Mouse (Mus musculus) neutrophil, adult 5-6 weeks (primary cell): ENCODE measurements around the gene Triobp. TPM values are rescaled to one million over a fixed set of nuclear protein-coding genes. Genes with fewer than 3 reads are reported as not detected.
A peak's percentile ranks its signal among the peaks of the same experiment; 100 is the strongest.

ENCODE experiments used
- ATAC-seq: fragments of 151-379, 151-347 bp; 2 replicates; pipeline ENCODE4 v1.8.0; 2017; ENCODE audit warnings: mild to moderate bottlenecking, moderate TSS enrichment; ENCODE audit not compliant: insufficient number of reproducible peaks, poor library complexity, low FRiP score, severe bottlenecking; ENCODE audit errors: extremely low read depth
- total RNA-seq: library from RNA; stranded (forward); fragments of 200-1000 nt; gene quantifications from 2 replicates; pipeline ENCODE4 v1.2.3, GENCODE M21; 2017

Triobp gene
- total RNA-seq, 1 experiment from 2014 or later = 37.2 TPM

DNA sequence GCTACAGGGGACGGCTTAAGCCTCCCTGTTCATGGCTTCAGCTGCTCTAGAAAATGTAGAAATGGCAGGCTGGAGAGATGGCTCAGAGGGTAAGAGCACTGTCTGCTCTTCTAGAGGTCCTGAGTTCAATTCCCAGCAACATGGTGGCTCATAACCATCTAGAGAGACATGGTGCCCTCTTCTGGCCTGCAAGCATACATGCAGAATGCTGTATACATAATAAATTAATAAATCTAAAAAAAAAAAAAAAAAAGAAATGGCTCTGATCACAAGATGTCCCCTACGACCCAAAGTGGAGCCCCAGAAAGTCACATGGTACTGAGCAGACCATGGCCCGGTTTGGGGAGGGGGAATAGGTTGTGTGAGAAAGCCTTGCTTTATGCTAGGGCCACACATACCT lies 8.1 kb downstream of the Triobp start:
- no peak for ATAC-seq

DNA sequence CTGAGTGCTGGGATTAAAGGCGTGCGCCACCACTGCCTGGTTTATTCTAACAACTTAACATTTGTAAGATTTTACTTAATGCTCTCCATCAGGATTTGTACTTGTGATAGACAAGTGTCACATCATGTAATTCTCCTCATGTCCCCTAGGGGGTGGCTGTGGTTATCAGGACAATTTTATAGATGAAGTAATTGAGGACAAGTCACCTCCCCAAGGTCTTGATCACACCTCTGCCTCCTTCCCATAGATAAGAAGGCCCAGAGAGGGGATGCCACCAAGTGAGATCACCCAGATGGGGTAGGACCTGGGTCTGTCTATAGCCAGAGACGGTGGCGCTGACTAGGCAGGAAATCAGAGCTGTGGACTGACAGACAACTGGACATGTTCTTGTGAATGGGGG lies 8.8 kb downstream of the Triobp start:
- ATAC-seq = 0 out of 2 replicates have a peak, but pooled peaks have one; percentile 31

DNA sequence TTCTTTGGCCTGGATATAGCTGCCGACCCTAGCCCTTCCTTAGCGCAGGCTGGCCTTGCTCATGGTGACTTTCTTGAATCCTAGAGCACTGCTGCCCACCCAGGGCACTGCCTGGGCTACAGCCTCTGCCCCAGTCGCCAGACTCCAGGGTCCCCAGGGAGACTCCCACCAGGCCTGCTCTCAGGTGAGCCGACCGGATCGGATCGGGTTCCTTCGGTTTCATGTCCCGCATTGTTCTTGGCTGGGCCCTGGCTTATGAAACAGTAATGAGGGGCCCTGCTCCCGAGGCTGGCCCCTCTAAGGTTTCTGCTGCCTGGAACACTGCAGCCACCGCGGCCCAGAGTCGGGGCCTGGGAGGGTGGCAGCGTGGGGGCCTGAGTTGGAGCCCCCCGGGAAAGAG lies 9.5 kb downstream of the Triobp start:
- no peak for ATAC-seq

DNA sequence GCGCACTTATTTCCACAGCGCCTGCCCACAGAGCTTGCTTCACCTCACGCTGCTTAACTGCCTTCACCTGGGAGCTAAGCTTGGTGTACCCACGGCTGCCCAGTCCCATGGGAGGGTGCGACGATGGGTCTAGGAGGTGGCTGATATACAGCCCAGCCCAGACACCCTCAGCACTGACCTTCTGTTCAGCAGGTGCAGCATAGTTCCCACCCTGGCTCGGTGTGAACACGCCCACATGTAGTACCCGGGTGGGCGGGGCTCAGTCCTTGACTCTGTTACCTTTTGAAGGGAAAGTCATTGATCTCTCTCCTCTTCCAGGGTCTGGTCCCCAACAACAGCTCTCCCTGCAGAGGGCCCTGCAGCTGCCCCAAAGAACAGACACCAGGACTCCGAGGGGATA lies 12.0 kb downstream of the Triobp start:
- no peak for ATAC-seq

DNA sequence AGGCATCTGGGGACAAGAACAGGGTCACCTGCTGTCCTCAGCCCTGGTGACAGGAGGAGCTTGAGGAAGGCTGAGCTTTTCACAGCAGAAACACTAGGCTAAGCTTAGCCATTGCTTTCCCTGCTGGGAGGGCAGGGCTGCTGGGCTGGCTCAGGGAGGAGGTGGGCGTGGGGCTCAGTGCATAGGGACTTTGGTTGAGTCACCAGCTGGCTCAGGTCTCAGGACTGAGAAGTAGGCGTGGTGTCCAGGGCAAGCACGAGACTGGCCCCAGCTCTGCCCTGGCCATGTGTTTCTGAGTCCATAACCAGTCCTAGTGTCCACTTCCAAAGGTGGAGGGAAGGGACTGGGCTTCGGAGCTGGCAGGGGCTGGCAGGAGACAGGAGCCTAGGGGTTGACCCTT lies 12.6 kb downstream of the Triobp start:
- ATAC-seq = no peak

DNA sequence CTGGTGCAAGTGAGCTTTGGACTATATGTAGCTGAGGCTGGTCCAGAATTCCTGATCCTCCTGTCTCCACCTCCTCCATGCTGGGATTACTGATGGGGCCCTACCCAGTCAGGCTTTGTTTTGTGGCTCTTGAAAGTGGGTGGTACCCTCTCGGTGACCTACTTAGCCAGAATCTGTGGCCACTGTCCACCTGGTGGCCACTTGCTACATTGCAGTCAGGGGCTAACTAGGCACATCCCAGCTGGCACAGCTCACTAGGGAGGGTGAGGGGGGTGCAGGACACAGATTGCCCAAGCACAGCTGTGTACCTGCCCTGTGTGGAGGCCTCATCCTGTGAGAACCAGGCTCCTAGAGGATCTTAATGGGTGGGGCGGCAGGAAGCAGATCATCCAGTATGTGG lies 15.4 kb downstream of the Triobp start:
- peak; percentile 53 for ATAC-seq

DNA sequence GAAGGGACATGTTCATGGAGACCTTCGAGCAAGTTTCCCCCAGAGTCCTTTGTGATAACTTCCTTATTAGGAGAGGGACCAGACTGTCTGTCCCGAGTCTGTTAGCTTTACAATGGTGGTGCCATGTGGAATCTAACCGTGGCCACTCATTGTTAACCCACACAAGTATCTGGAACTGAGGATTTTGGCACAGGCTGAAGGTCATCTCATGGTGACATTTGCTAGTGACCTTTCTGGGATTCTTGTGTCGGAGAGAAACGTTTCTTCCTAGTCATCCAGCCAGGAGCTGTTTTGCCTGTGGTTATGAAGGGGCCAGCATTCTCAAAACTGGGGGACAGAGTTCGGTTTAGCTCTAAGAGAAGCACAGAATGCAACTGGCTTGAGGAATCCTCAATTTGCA lies 24.1 kb downstream of the Triobp start:
- ATAC-seq = no peak

DNA sequence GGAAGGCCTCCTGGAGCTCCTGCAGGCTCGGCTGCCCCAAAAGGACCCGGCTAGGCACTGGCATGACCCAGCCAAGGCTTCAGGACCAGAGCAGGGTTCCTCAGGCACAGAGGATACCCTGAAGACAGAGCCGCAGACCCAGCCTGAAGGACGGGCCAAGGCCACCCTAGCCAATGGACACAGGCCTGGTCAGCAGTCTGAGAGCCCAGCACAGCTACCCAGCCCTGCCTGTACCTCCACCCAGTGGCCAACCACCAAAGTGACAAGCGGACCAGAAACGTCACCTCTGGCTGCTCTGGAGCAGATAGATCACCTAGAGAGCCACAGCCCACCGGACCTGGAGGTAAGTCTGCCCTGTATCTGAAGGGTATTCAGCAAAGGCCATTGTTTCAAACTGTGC lies 26.4 kb downstream of the Triobp start:
- ATAC-seq = no peak

DNA sequence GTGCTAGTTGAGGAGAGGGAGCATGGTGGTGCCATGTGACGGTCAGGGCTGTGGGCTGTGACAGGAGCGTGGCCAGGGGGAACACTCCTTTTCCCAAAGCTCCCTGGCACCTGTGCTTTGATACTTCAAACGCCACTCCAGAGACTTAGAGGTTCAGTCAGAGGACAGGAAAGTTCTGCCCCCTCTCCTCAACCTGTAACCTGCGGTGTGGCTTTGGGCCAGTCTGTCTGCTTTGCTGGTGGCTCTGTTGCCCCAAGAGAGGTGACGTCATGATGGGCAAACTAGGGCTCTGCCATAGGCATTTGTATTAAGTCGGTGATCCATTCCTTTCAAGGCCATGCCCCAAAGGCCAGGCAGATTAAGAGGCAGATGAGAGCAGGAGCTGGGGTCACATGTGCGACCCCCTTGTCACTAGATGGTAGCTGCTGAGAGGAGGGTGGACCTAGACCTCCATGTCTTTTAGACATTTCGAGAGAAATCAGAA lies 30.2 kb downstream of the Triobp start:
- no peak for ATAC-seq

DNA sequence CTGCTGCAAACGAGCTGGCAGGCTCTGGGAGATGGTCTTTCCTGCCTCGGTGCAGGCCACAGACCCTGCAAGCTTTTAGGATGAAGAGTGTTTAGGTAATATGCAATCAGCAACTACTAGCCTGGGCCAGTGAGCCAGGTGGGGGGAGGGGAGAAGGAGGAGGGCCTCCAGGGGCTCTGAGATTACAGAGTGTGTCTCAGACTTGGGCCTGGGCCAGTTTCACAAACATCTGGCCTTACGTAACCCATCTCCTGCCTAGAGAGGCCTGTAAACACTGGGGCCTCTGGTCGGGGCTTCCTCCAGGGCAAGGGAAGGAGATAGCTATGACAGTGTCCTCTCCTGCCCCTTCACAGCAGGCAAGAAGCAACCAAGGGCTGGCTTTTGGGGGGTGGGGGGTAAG lies 31.4 kb downstream of the Triobp start:
- no peak for ATAC-seq

DNA sequence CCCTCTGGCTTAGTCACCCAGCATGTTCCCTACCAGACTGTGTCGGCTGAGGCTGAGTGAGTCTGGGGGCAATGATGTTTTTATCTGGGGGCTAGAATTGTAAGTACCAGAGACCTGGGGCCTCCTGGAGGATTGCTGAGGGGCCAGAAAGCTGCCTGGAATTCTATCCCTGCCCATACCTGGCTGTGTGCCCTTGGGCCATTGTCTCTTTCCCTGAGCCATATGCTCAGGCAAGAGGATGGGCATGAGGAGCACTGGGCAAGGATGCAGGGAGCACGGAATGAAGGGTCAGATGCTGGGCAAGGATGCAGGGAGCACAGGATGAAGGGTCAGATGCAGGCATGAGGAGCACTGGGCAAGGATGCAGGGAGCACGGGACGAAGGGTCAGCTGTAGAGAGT lies 32.6 kb downstream of the Triobp start:
- ATAC-seq = no peak

DNA sequence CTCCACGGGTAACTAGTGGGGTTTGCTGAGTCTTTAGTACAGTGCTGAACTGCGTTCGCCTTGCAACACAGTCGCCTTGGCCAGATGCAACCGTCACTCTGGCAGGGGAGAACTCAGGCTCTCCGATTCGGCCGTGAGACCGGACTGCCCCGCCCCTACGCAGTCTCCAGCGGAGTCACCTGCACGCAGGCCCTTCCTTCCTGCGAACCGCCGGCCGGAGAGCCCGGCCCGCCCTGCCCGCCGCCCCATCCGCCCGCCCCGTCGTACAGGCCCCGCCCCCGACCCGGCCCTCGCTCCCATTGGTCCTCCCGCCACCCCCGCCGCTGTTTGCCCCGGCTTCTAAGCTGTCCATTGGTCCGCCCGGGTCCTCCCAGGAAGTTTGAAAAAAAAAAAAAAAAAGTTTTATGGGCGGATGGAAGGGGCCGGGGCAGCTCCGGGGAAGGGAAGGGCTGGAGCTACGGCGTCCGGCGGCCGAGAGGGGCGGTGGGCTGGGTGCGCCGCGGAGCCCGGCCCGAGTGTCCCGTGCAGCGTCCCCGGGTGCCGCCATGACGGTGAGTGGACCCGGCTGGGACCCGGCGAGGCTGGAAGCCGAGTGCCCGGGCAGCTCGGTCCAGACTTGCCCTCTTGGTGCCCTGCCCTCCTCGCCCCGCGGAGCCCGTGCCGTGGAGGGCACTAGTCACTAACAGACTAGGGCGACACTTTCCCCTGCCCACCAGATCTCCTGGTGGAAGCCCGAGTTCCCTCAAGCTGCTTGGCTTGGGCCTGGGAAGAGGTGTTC lies 35.3 kb downstream of the Triobp start:
- peak; percentile 80 for ATAC-seq

DNA sequence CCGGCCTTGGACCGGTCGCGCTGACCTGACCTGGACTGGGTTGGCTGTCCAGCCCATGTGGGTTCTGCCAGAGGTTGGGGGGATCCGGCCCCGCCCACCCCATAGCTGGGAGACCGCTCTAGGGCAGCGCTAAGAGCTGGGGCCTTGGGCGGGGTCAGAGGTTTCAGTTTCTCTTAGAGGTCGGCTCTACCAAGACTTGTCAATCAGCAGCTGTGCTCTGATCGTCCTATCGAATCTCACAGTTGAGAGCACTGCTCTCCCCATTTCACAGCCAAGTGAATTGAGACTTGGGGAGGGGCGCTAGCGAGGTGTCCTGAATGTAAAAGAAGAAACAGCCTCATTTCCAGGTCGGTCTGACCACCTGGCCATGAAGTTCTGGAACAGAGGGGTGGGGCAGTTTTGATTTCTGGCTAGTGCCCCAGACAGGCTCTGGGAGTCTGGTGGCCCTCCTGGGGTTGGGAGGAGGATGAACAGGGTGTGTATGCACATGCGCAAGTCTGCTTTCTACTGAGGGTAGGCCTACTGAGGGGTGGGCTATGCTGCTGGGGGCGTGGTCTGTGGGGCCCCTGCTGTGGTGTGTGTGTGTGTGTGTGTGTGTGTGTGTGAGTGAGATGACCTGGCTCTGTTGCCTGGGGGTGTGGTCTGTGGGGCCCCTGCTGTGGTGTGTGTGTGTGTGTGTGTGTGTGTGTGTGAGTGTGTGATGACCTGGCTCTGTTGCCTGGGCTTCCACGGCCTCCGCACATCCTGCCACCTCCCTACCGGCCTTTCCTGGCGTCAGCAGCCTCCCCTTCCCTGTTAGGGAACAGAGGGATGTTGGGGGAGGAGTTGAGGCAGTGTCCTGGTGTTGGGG lies 36.1 kb downstream of the Triobp start:
- ATAC-seq = peak; percentile 23; the same call in 1 of the 2 replicates

DNA sequence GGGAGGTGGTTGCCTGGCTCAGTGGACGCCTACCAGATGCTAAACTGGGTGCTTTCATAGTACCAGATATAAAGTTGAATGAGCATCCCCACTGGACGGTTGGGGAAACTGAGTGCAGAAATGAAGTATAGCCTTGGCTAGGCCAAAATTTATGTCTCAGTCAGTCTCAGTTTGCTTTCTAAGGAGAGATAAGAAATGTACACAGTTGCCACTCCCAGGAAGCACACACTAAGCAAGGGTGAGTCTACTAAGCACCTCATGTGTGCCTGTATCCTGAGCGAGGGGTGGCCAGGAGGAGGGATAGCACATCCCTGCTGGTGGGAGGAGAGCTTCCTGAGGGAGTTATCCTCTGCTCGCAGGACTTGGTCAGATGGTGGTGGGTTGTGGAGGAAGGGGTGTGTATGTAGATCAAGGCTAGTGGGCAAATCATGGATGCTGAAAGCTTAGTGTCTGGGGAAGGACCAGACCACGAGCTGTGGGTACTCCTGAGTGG lies 36.8 kb downstream of the Triobp start:
- no peak for ATAC-seq

DNA sequence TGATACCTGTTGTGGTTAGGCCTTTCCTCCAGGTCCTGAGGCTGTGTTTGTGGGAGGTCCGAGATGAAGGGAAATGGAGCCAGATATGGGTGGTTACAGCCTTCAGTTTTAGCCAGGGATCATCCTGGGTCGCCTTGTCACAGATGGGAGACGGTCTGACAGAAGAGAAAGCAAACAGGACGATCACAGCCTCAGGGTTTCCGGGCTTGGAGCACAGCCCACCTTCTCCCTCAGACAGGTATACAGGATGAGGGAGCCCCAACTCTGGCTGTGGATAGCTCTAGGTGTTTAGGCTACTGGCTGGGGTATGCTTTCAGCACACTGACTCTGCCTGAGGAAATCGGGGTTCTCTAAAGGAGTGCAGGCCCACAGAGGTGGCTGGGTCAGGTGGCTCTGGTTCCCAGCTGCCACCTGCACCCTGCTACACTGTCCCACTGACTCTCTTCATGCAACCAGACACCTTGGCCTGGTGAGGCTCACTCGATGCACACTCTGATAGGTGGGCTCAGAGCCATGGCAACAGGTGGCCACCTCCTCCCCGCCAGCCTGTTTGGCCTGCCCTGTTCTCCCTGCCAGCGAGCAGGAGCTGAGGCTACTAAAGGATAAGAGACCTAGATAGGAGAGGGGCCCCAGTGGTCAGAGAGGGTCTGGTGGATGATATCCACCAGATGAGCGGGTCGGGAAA lies 39.2 kb downstream of the Triobp start:
- no peak for ATAC-seq

DNA sequence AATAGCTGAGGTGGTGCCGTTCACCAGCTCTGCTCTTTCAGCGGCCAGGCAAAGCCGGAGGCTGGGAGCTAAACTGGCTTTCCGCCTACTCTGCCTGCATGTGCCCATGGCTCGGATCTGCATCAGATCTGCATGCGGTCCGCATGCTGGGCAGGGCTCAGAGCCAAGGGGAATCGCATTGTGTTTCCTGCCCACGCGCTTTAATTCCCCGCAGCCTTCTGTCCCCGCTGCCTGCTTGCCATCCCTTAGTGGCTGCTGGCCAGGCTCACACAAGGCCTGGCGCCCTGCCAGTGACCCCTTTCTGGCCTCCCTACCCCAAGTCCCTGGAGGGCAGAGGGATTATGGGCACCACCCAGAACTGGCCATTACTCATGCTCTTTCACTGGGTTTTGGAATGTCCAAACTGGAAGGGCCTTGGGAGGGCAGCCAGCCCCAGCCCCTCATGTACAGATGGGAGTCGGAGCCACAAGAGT lies 41.0 kb downstream of the Triobp start:
- ATAC-seq = no peak

DNA sequence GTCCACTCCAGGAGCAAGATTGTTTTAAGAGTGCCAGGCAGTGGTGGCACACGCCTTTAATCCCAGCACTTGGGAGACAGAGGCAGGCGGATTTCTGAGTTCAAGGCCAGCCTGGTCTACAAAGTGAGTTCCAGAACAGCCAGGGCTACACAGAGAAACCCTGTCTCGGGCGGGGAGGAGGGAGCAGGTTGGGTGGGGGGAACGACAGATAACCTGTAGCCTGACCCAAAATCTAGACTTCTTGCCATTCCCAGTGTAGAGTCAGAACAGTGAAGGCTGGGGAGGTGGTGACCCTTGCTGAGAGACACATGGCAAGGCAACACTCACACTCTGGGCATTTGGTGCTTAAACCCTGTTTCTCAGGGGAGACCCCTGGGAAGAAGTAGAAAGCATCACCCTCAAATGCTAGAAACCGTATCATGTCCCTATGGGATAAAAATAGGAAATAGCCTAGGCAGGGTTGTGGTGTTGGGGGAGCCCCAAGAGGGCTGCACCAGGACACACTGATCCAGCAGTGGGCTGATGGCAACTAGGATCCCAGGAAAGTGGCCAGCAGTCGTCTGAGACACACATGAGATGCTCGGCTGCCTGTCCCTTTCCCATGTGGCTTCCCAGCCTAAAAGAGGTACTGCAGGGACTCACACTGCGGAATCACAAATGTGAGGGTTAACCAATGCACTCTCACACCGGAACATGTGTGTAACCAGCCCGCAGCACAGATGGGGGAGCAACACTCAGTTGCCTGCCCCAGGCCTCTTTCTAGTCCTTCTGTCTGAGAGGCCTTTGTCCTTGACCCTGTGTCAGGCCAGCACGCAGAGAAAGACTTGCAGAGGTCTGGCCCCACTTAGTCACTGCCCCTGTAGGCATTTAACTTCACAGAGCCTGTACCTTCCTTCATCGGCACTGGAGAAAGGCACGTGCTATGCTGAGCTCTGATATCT lies 41.9 kb downstream of the Triobp start:
- no peak for ATAC-seq

DNA sequence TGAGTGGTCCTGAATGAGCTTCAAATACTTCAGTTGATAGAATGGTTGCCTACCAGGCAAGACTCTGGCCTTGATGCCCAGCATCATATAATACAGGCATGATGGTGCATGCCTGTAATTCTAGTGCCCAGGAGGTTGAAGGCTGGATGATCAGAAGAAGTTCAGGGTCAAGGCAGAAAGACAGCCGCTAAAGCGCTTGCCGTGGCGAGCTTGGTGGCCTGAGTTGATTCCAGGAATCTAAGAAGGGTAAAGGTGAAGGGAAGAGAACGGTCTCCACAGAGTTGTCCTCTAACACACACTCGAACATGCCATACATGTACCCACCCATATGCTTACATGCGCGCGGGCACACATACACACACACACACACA lies 42.6 kb downstream of the Triobp start:
- no peak for ATAC-seq
